Mouse (Mus musculus): Measurements from ENCODE around the gene Htra3. TPM values are rescaled to one million over a fixed set of nuclear protein-coding genes. Genes with fewer than 3 reads are reported as not detected.

Htra3 gene
- polyA plus RNA-seq, 1 experiment from 2014 or later, result 39.4 TPM

GRCm38 (mm10) chr5:35661210-35661609, 18.4 kb downstream of the Htra3 start:
- 71% methylated on average over 6 of the region's 6 CpGs for WGBS
- no peaks in the 10 kb centered on the region for H3K4me1 ChIP-seq (replicated peaks; ENCODE audit: control insufficient read depth, insufficient read depth)

GRCm38 (mm10) chr5:35659503-35659902, 20.1 kb downstream of the Htra3 start:
- Histone ChIP-seq H3K9ac (ENCODE audit: low read length) (no peak overlapping the region), H3K27ac (replicated peaks) (no peak overlapping the region), H3K4me3 (ENCODE audit: low read depth, low read length) (no peak overlapping the region), H3K27me3 (ENCODE audit: control insufficient read depth, insufficient read depth, low read length) (no peaks in the 10 kb centered on the region), H3K9me3 (ENCODE audit: control insufficient read depth, low read length) (no peaks in the 10 kb centered on the region), H3K36me3 (ENCODE audit: control insufficient read depth, insufficient read depth, low read length) (no peaks in the 10 kb centered on the region), H3K4me1 (replicated peaks; ENCODE audit: control insufficient read depth, insufficient read depth) (no peaks in the 10 kb centered on the region), H3K4me2 (replicated peaks; ENCODE audit: low read depth) (no peak overlapping the region)
- ATAC-seq (ENCODE audit: low FRiP score, low TSS enrichment), result no peak
- TF ChIP-seq CTCF (IDR thresholded peaks at IDR 0.05; ENCODE audit: low read depth), result no peak
- no peak for TF ChIP-seq EP300 (optimal IDR thresholded peaks at IDR 0.05)
- WGBS, result 59% methylated on average over 3 of the region's 3 CpGs
- DNase-seq (ENCODE audit: low spot score), result no peak

More at GRCm38 (mm10) chr5:35661210-35661609, 18.4 kb downstream of the Htra3 start:
- ATAC-seq (ENCODE audit: low FRiP score, low TSS enrichment) (no peak), DNase-seq (ENCODE audit: low spot score) (no peak)
- no peak overlapping the region for H3K4me2 ChIP-seq (replicated peaks; ENCODE audit: low read depth)
- TF ChIP-seq CTCF (IDR thresholded peaks at IDR 0.05; ENCODE audit: low read depth) (no peak), EP300 (optimal IDR thresholded peaks at IDR 0.05) (no peak)
- H3K4me3 ChIP-seq (ENCODE audit: low read depth, low read length), result no peak overlapping the region
- no peaks in the 10 kb centered on the region; the same call in 1 of the 2 replicates for H3K36me3 ChIP-seq (ENCODE audit: control insufficient read depth, insufficient read depth, low read length)
- H3K9me3 ChIP-seq (ENCODE audit: control insufficient read depth, low read length), result no peaks in the 10 kb centered on the region
- H3K9ac ChIP-seq (ENCODE audit: low read length), result no peak overlapping the region
- no peak overlapping the region for H3K27ac ChIP-seq (replicated peaks)
- H3K27me3 ChIP-seq (ENCODE audit: control insufficient read depth, insufficient read depth, low read length), result no peaks in the 10 kb centered on the region

- no peaks in the 10 kb centered on the region for H3K9me3 ChIP-seq (ENCODE audit: control insufficient read depth, low read length)
- no peaks in the 10 kb centered on the region for H3K4me1 ChIP-seq (replicated peaks; ENCODE audit: control insufficient read depth, insufficient read depth)
- ATAC-seq (ENCODE audit: low FRiP score, low TSS enrichment), result no peak
- H3K36me3 ChIP-seq (ENCODE audit: control insufficient read depth, insufficient read depth, low read length), result peaks cover 4% of the 10 kb centered on the region; the same call in 1 of the 2 replicates
- no peak for DNase-seq (ENCODE audit: low spot score)
- no peak overlapping the region for H3K9ac ChIP-seq (ENCODE audit: low read length)
- no peak overlapping the region for H3K4me3 ChIP-seq (ENCODE audit: low read depth, low read length)
- no peak overlapping the region for H3K4me2 ChIP-seq (replicated peaks; ENCODE audit: low read depth)
- TF ChIP-seq CTCF (IDR thresholded peaks at IDR 0.05; ENCODE audit: low read depth) (peak; percentile 33), EP300 (optimal IDR thresholded peaks at IDR 0.05) (no peak)
- 88% methylated on average over 10 of the region's 10 CpGs for WGBS
- no peak overlapping the region for H3K27ac ChIP-seq (replicated peaks)
- H3K27me3 ChIP-seq (ENCODE audit: control insufficient read depth, insufficient read depth, low read length), result no peaks in the 10 kb centered on the region
Measured at GRCm38 (mm10) chr5:35655753-35656485, 23.7 kb downstream of the Htra3 start.

GRCm38 (mm10) chr5:35653743-35654395, 25.7 kb downstream of the Htra3 start:
- no peak overlapping the region for H3K4me2 ChIP-seq (replicated peaks; ENCODE audit: low read depth)
- ATAC-seq (ENCODE audit: low FRiP score, low TSS enrichment), result peak; percentile 79
- TF ChIP-seq EP300 (optimal IDR thresholded peaks at IDR 0.05), result no peak
- H3K9ac ChIP-seq (ENCODE audit: low read length), result no peak overlapping the region
- H3K4me3 ChIP-seq (ENCODE audit: low read depth, low read length), result no peak overlapping the region
- H3K9me3 ChIP-seq (ENCODE audit: control insufficient read depth, low read length), result no peaks in the 10 kb centered on the region
- no peaks in the 10 kb centered on the region for H3K27me3 ChIP-seq (ENCODE audit: control insufficient read depth, insufficient read depth, low read length)
- WGBS, result 50% methylated on average over 9 of the region's 9 CpGs
- peak; percentile 60 for DNase-seq (ENCODE audit: low spot score)
- H3K36me3 ChIP-seq (ENCODE audit: control insufficient read depth, insufficient read depth, low read length), result peaks cover 4% of the 10 kb centered on the region; the same call in 1 of the 2 replicates
- 0 out of 2 replicates have a peak overlapping the region, but pooled peaks have one; percentile 18 for H3K27ac ChIP-seq (replicated peaks)
- no peaks in the 10 kb centered on the region for H3K4me1 ChIP-seq (replicated peaks; ENCODE audit: control insufficient read depth, insufficient read depth)

GRCm38 (mm10) chr5:35652872-35653271, 26.7 kb downstream of the Htra3 start:
- Histone ChIP-seq H3K9me3 (ENCODE audit: control insufficient read depth, low read length) (no peaks in the 10 kb centered on the region), H3K27ac (replicated peaks) (no peak overlapping the region), H3K27me3 (ENCODE audit: control insufficient read depth, insufficient read depth, low read length) (no peaks in the 10 kb centered on the region), H3K9ac (ENCODE audit: low read length) (no peak overlapping the region), H3K4me2 (replicated peaks; ENCODE audit: low read depth) (no peak overlapping the region), H3K4me1 (replicated peaks; ENCODE audit: control insufficient read depth, insufficient read depth) (no peaks in the 10 kb centered on the region), H3K4me3 (ENCODE audit: low read depth, low read length) (no peak overlapping the region), H3K36me3 (ENCODE audit: control insufficient read depth, insufficient read depth, low read length) (peaks cover 4% of the 10 kb centered on the region; the same call in 1 of the 2 replicates)
- ATAC-seq (ENCODE audit: low FRiP score, low TSS enrichment) (no peak), DNase-seq (ENCODE audit: low spot score) (no peak)
- no peak for TF ChIP-seq EP300 (optimal IDR thresholded peaks at IDR 0.05)
- no peak for TF ChIP-seq CTCF (IDR thresholded peaks at IDR 0.05; ENCODE audit: low read depth)
- WGBS, result 92% methylated on average over 13 of the region's 13 CpGs

GRCm38 (mm10) chr5:35652319-35652718, 27.3 kb downstream of the Htra3 start:
- Histone ChIP-seq H3K36me3 (ENCODE audit: control insufficient read depth, insufficient read depth, low read length) (peaks cover 4% of the 10 kb centered on the region; the same call in 1 of the 2 replicates), H3K27me3 (ENCODE audit: control insufficient read depth, insufficient read depth, low read length) (no peaks in the 10 kb centered on the region), H3K4me3 (ENCODE audit: low read depth, low read length) (no peak overlapping the region), H3K4me2 (replicated peaks; ENCODE audit: low read depth) (no peak overlapping the region), H3K9me3 (ENCODE audit: control insufficient read depth, low read length) (no peaks in the 10 kb centered on the region), H3K27ac (replicated peaks) (no peak overlapping the region), H3K4me1 (replicated peaks; ENCODE audit: control insufficient read depth, insufficient read depth) (peaks cover 2% of the 10 kb centered on the region; the same call in 1 of the 2 replicates), H3K9ac (ENCODE audit: low read length) (no peak overlapping the region)
- 82% methylated on average over 3 of the region's 3 CpGs for WGBS
- TF ChIP-seq EP300 (optimal IDR thresholded peaks at IDR 0.05), result no peak
- TF ChIP-seq CTCF (IDR thresholded peaks at IDR 0.05; ENCODE audit: low read depth), result no peak
- no peak for DNase-seq (ENCODE audit: low spot score)
- no peak for ATAC-seq (ENCODE audit: low FRiP score, low TSS enrichment)
